Mouse (Mus musculus): ENCODE data around the gene Kcnq4. TPM values are rescaled to one million over a fixed set of nuclear protein-coding genes. Genes with fewer than 3 reads are reported as not detected.

Gene Kcnq4
- polyA plus RNA-seq, 1 experiment from 2014 or later = 4.4 TPM

DNA sequence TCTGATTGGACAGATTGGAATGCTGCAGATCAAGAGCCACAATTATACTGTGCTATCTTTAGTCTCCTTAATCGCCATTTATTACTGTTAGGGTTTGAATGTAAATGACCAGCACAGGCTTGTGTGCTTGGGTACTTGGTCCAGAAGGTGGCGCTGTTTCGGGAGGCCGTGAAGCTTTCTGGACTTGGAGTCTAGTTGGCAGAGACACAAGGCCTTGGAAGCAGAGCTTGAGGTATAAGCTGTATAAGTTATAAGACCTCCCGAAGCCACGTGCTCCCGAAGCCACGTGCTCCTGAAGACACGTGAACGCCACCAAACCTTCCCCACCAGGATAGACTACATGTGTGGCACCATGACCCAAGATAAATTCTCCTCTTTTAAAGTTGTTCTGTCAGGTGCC is 55.7 kb downstream of the Kcnq4 start:
- H3K36me3 ChIP-seq = no peaks in the 10 kb centered on the region
- no peak for ATAC-seq (ENCODE audit: borderline replicate concordance, extremely low read depth, low FRiP score, low TSS enrichment)
- H3K27me3 ChIP-seq = peaks cover 4% of the 10 kb centered on the region; the same call in 1 of the 2 replicates
- H3K27ac ChIP-seq = no peak overlapping the region
- H3K4me1 ChIP-seq = 0 out of 2 replicates have a peak, but pooled peaks cover under 1% of the 10 kb centered on the region
- H3K4me3 ChIP-seq = no peak overlapping the region
- no peak overlapping the region for H3K9ac ChIP-seq
- H3K4me2 ChIP-seq = no peak overlapping the region
- 39% methylated on average over 10 of the region's 10 CpGs for WGBS
- no peaks in the 10 kb centered on the region for H3K9me3 ChIP-seq

DNA sequence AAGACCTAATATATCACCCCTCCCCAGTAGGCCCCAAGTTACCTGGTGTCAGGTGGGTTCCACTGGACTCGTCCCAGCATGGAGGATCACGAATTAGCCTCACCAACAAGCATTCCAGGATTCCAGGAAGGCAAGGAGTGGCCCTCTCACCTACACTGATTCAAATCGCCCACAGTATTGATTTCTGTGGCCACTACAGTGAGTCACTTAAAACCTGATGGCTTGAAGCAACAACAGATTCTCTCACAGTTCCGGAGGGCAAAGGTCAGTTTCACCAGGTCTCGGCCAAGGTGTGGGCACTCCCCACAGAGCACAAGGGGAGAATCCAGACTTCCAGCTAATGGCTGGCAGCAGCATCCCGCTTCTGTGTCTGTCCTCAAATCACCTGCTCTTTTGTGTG is 59.1 kb downstream of the Kcnq4 start:
- 69% methylated on average over 6 of the region's 6 CpGs for WGBS
- no peaks in the 10 kb centered on the region for H3K9me3 ChIP-seq
- H3K36me3 ChIP-seq = no peaks in the 10 kb centered on the region
- H3K4me1 ChIP-seq = no peaks in the 10 kb centered on the region
- no peaks in the 10 kb centered on the region for H3K27me3 ChIP-seq
- no peak overlapping the region for H3K27ac ChIP-seq
- no peak for ATAC-seq (ENCODE audit: borderline replicate concordance, extremely low read depth, low FRiP score, low TSS enrichment)
- H3K4me2 ChIP-seq = no peak overlapping the region
- no peak overlapping the region for H3K4me3 ChIP-seq
- H3K9ac ChIP-seq = no peak overlapping the region

DNA sequence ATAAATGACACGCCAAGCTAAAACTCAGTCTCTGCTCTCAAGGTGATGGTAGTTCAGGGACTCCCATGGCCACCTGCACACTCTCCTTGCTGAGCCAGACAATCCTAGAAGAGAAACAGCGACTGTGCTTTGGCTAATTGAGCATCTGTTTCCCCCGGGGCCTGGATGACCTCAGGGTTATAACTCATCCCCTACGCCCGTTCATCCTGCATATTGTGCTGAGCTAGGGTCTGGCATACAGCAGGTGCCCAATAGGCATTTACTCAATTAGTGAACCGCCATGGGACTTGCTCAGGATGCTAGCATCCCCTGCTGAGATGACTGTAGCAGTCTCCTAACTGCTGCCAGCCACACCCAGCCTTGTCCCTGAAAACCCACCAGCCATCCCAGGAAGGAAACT is 61.1 kb downstream of the Kcnq4 start:
- 41% methylated on average over 6 of the region's 6 CpGs for WGBS
- no peak overlapping the region for H3K27ac ChIP-seq
- ATAC-seq (ENCODE audit: borderline replicate concordance, extremely low read depth, low FRiP score, low TSS enrichment) = no peak
- H3K27me3 ChIP-seq = no peaks in the 10 kb centered on the region
- H3K4me1 ChIP-seq = no peaks in the 10 kb centered on the region
- H3K4me2 ChIP-seq = no peak overlapping the region
- no peak overlapping the region for H3K9ac ChIP-seq
- no peaks in the 10 kb centered on the region for H3K9me3 ChIP-seq
- H3K4me3 ChIP-seq = no peak overlapping the region
- no peaks in the 10 kb centered on the region for H3K36me3 ChIP-seq

DNA sequence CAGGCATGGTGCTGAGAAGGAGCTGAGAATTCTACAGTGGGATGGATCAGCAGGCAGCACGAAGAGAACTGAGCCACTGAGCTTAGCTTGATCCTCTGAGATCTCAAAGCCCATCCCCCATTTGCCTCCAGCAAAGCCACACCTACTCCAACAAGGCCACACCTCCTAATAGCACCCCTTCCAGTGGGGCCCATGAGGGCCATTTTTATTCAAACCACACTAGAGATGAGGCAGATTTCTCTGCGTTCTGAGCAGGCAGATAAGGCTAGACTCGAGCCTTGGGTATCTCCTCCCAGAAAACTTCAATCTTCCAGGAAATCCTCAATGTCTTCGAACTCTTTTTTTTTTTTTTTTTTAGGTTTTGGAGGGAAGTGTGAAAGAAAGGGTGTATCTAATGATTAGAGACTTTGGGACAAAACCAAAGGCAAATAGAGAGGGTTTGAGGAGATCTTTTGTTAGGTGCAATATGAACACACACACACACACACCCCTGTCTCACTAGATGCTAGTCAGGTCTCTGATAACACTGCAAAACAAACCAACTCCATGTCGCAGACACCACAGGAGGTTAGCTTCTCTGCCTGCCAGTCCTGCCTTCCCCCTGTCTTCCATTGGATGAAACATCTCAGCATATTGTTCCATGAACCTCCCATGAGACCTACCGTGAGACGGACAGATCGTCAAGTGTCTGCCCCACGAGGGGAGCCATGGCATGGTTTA is 65.0 kb downstream of the Kcnq4 start:
- no peak overlapping the region for H3K4me3 ChIP-seq
- no peaks in the 10 kb centered on the region for H3K27me3 ChIP-seq
- no peaks in the 10 kb centered on the region for H3K36me3 ChIP-seq
- no peak overlapping the region for H3K4me2 ChIP-seq
- WGBS = 41% methylated on average over 9 of the region's 9 CpGs
- H3K4me1 ChIP-seq = no peaks in the 10 kb centered on the region
- no peaks in the 10 kb centered on the region for H3K9me3 ChIP-seq
- H3K9ac ChIP-seq = no peak overlapping the region
- no peak for ATAC-seq (ENCODE audit: borderline replicate concordance, extremely low read depth, low FRiP score, low TSS enrichment)
- no peak overlapping the region for H3K27ac ChIP-seq

DNA sequence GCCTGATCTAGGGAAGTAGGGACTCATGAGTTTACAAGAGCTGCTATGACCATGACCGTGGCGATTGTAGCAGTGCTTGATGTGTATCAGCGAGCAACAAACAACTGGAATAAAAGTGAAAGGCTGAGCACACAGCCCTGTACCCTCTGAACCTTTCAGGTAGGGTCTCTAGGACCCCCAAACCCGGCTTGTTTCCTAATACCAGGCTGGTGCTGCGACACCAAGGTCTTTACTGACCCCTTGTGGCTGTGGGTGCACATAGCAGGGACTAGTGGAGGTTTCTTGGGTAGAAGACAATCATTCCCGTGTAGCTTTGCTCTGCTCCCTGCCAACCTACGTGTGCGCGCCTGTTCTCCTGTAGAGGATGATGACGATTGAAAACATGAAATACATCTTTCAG is 66.2 kb downstream of the Kcnq4 start:
- Histone ChIP-seq H3K4me2 (no peak overlapping the region), H3K9ac (no peak overlapping the region), H3K36me3 (no peaks in the 10 kb centered on the region), H3K4me3 (no peak overlapping the region), H3K4me1 (no peaks in the 10 kb centered on the region), H3K27me3 (no peaks in the 10 kb centered on the region), H3K9me3 (no peaks in the 10 kb centered on the region), H3K27ac (no peak overlapping the region)
- WGBS = 35% methylated on average over 10 of the region's 10 CpGs
- ATAC-seq (ENCODE audit: borderline replicate concordance, extremely low read depth, low FRiP score, low TSS enrichment) = no peak

DNA sequence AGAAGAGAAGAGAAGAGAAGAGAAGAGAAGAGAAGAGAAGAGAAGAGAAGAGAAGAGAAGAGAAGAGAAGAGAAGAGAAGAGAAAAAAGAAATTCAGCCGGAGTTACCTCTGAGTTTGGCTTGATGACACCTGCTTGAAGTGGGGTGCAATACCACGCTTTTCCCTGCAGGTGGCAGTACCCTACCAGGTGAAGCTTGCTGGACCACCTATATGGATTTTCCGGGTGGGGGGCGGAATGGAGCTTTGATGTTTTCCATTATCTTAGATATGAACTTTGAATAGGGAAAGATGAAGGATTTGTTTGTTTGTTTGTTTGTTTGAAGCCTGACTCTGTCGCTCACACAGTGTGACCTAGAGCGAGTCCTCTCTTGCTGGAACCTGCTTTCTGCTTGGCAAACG is 67.5 kb downstream of the Kcnq4 start:
- Histone ChIP-seq H3K4me2 (no peak overlapping the region), H3K9ac (no peak overlapping the region), H3K4me3 (no peak overlapping the region), H3K4me1 (no peaks in the 10 kb centered on the region), H3K36me3 (no peaks in the 10 kb centered on the region), H3K9me3 (no peaks in the 10 kb centered on the region), H3K27me3 (no peaks in the 10 kb centered on the region), H3K27ac (no peak overlapping the region)
- no peak for ATAC-seq (ENCODE audit: borderline replicate concordance, extremely low read depth, low FRiP score, low TSS enrichment)
- WGBS = 46% methylated on average over 7 of the region's 7 CpGs

DNA sequence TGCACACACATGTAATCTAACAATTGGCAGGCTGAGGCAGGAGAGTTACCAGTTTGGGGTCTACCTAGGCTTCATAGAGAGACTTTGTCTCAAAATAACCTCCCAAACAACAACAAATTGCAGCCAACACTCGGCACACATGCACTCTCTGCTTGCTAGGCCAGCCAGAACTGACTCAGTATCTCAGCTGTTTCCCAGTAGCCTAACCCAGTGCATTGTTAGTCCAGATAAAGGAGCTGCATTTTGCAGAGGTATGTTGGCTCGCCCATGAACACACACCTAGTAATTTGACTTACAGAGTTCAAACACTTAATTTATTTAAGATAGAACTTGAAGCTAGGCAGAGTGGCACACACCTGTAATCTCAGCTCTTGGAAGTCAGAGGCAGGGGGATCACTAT is 72.8 kb downstream of the Kcnq4 start:
- H3K4me1 ChIP-seq = no peaks in the 10 kb centered on the region
- WGBS = 52% methylated on average over 2 of the region's 2 CpGs
- no peaks in the 10 kb centered on the region for H3K36me3 ChIP-seq
- no peak overlapping the region for H3K9ac ChIP-seq
- H3K9me3 ChIP-seq = no peaks in the 10 kb centered on the region
- no peak overlapping the region for H3K27ac ChIP-seq
- ATAC-seq (ENCODE audit: borderline replicate concordance, extremely low read depth, low FRiP score, low TSS enrichment) = no peak
- no peak overlapping the region for H3K4me2 ChIP-seq
- H3K27me3 ChIP-seq = no peaks in the 10 kb centered on the region
- no peak overlapping the region for H3K4me3 ChIP-seq

DNA sequence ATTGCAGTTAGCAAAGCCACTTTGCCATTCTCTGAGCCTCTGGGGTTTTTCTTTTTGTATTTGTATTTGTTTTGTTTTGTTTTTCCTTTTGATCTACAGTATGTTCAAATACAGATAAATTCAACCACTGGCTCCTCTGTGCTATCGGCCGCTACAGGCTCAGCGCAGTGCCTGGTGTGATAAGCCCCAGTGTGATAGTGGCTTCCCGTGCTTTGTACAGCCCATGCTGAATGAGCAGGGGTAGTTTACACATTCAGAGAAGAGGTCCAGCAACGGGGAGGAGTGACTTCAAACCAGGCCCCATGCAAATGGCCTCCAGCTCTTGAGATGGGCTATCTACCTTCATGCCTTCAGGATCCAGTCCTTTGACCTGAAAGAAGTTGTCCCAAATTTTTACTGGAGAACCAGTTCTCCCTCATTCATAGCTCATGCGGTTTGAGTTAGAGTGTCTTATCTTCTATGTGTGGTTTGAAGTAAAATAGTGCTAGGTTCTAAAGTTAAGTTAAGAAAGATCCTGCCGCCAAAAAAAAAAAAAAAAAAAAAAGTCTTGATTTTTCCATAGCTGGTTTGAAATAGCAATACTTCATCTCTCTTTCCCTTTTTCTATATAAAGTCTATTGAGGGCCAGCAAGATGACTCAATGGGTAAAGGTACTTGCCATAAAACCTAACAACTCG is 73.5 kb downstream of the Kcnq4 start:
- no peak overlapping the region for H3K9ac ChIP-seq
- no peaks in the 10 kb centered on the region for H3K9me3 ChIP-seq
- 0 out of 2 replicates have a peak, but pooled peaks cover 4% of the 10 kb centered on the region for H3K27me3 ChIP-seq
- no peak overlapping the region for H3K4me3 ChIP-seq
- H3K27ac ChIP-seq = no peak overlapping the region
- peak; percentile 59; the same call in 1 of the 2 replicates for ATAC-seq (ENCODE audit: borderline replicate concordance, extremely low read depth, low FRiP score, low TSS enrichment)
- no peak overlapping the region for H3K4me2 ChIP-seq
- H3K4me1 ChIP-seq = no peaks in the 10 kb centered on the region
- WGBS = 65% methylated on average over 8 of the region's 8 CpGs
- no peaks in the 10 kb centered on the region for H3K36me3 ChIP-seq

DNA sequence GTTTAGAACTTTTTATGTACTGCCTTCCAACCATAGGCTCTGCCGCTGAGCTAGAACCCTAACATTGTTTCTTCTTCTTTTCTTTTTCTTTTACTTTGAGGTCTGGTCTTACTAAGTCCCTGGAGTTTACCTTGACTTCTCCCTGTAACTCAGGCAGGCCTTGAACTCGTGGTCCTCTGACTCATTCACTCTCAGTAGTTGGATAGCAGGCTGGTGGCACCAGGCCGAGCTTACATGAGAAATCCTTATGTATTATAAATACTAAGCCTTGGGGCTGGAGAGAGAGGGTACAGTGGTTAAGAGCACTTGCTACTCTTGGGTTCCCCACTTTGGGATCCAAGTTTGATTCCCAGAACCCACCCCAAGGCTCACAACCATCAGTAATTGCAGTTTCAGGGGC is 74.8 kb downstream of the Kcnq4 start:
- no peak overlapping the region for H3K27ac ChIP-seq
- no peak overlapping the region for H3K4me2 ChIP-seq
- ATAC-seq (ENCODE audit: borderline replicate concordance, extremely low read depth, low FRiP score, low TSS enrichment) = no peak
- H3K4me3 ChIP-seq = no peak overlapping the region
- no peaks in the 10 kb centered on the region for H3K36me3 ChIP-seq
- WGBS = 84% methylated on average over 3 of the region's 3 CpGs
- H3K9ac ChIP-seq = no peak overlapping the region
- H3K9me3 ChIP-seq = no peaks in the 10 kb centered on the region
- H3K27me3 ChIP-seq = peaks cover 8% of the 10 kb centered on the region
- H3K4me1 ChIP-seq = no peaks in the 10 kb centered on the region

DNA sequence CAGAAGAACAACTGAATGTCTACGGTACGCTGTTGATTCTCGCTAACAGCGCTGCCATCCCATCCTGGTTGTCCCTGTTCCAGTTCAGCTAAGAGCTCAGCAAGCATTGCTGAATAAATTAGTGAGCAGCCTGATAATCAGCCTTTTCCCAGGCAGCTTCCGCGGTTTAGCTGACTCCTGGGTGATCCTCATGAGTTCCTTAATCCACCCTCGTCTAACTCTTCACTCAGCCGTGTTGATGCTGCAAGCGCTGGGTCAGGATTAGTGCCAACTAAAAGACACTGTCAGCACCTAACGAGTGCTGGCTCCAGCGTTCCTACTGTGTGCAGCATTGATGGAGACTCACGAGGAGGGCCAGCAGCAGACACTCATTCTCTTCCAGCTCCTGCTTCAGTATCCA is 77.4 kb downstream of the Kcnq4 start:
- Histone ChIP-seq H3K4me3 (no peak overlapping the region), H3K27ac (no peak overlapping the region), H3K36me3 (no peaks in the 10 kb centered on the region), H3K4me2 (no peak overlapping the region), H3K9ac (no peak overlapping the region), H3K4me1 (peaks cover 14% of the 10 kb centered on the region), H3K27me3 (peaks cover 29% of the 10 kb centered on the region), H3K9me3 (no peaks in the 10 kb centered on the region)
- no peak for ATAC-seq (ENCODE audit: borderline replicate concordance, extremely low read depth, low FRiP score, low TSS enrichment)
- 56% methylated on average over 12 of the region's 12 CpGs for WGBS

DNA sequence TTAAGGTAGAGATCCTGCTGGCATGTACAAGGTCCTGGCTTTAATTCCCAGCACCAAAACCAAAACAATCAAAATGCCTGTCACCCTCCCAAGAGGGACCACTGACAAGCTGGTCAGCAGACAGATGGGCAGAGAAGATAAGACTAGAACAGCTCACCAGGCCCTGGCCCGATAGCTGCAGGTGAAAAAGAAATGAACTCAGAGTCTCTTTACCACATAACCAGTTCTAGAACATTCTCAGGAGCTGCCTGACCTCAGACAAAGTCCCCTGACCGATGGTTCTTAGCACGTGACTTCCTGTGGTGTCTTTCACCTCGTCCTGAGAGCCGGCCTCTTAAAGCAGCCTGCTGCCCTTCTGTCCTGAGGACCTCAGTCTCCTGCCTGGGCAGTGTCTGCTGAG is 78.8 kb downstream of the Kcnq4 start:
- WGBS = 57% methylated on average over 5 of the region's 5 CpGs
- Histone ChIP-seq H3K4me3 (no peak overlapping the region), H3K27ac (no peak overlapping the region), H3K4me1 (peaks cover 15% of the 10 kb centered on the region), H3K9ac (no peak overlapping the region), H3K9me3 (no peaks in the 10 kb centered on the region), H3K36me3 (no peaks in the 10 kb centered on the region), H3K27me3 (peaks cover 29% of the 10 kb centered on the region), H3K4me2 (no peak overlapping the region)
- no peak for ATAC-seq (ENCODE audit: borderline replicate concordance, extremely low read depth, low FRiP score, low TSS enrichment)

DNA sequence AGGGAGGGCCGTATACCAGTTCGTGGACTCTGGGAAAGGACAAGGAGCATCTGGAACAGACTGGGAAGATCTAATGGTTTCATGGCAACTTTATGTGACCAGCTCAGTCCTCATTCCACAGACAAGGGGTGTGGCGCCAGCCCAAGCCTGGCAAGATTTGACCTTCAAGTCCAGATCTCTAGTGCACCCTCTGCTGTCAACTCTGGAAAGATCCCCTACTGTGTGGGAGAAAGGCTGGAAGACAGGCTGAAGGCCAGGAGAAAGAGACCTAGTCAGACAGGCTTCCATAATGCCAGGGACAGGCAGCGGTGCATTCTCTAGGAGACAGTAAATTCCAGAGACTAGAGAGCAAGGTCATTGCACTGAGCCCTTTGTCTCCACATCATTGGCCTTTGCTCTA is 79.9 kb downstream of the Kcnq4 start:
- H3K27ac ChIP-seq = no peak overlapping the region
- no peaks in the 10 kb centered on the region for H3K36me3 ChIP-seq
- peaks cover 15% of the 10 kb centered on the region for H3K4me1 ChIP-seq
- no peak overlapping the region for H3K4me2 ChIP-seq
- WGBS = 90% methylated on average over 4 of the region's 4 CpGs
- H3K27me3 ChIP-seq = peaks cover 29% of the 10 kb centered on the region
- no peak overlapping the region for H3K4me3 ChIP-seq
- no peak for ATAC-seq (ENCODE audit: borderline replicate concordance, extremely low read depth, low FRiP score, low TSS enrichment)
- H3K9ac ChIP-seq = no peak overlapping the region
- no peaks in the 10 kb centered on the region for H3K9me3 ChIP-seq
